Mouse (Mus musculus) c-Kit-negative CD71-positive TER-119-positive erythroid progenitor cells, embryonic 14.5 days (primary cell): Measurements from ENCODE around the gene Vmn1r6.
"Not testable (repeated sequence)": the region's sequence is repeated elsewhere in the genome, so short reads cannot be mapped to it uniquely, and the experiment has no call there.

Source experiments
- DNase-seq: peaks from one replicate; pipeline ENCODE4 v3.0.0-alpha.2; 2013; ENCODE audit warnings: low read depth, low spot score

Vmn1r6 gene

GRCm38 (mm10) chr6:56996943-56997342 is at the start of gene Vmn1r6:
Gene Vmn1r6 (plus strand): TSS chr6:56997243.
- no peak for DNase-seq

GRCm38 (mm10) chr6:56956436-56956835 is 40.6 kb upstream of the Vmn1r6 start:
- DNase-seq, result no peak

- no peak for DNase-seq
Measured at GRCm38 (mm10) chr6:56969973-56970372, 27.1 kb upstream of the Vmn1r6 start, which contains the start of gene Vmn1r5. Gene Vmn1r5 (plus strand): TSS chr6:56970273.

- DNase-seq, result not testable (repeated sequence)
Measured at GRCm38 (mm10) chr6:57025224-57025623, 28.2 kb downstream of the Vmn1r6 start, which contains the start of gene Vmn1r7. Gene Vmn1r7 (minus strand): TSS chr6:57025324.

GRCm38 (mm10) chr6:57031984-57032383 is 34.9 kb downstream of the Vmn1r6 start, which contains the start of gene Vmn1r8:
Gene Vmn1r8 (plus strand): TSS chr6:57032284.
- DNase-seq, result no peak

- no peak for DNase-seq
Measured at GRCm38 (mm10) chr6:57034674-57035073, 37.6 kb downstream of the Vmn1r6 start.
